Mouse (Mus musculus) midbrain, embryonic 15.5 days (tissue): ENCODE measurements at regions not wholly inside any gene's neighbourhood (a gene's known extent, or its start where the extent isn't known, plus 50 kb on each side); places are given as distances from the start of the nearest gene placed in this dataset.

Source experiments
- ATAC-seq: fragments of 200-750 bp; cut with Nextera tagmentation; replicated peaks from 2 replicates; pipeline ENCODE4 v1.8.0; 2017; ENCODE audit warnings: moderate TSS enrichment
- H3K27ac ChIP-seq: fragments of 300-500 bp; sonication (generic); 2 replicates; pipeline ENCODE4 v1.5.1; 2015; ENCODE audit warnings: mild to moderate bottlenecking, inconsistent platforms
- H3K27me3 ChIP-seq: fragments of 300-500 bp; sonication (generic); replicated peaks from 2 replicates; pipeline ENCODE4 v1.6.1; 2015; ENCODE audit warnings: inconsistent platforms
- H3K36me3 ChIP-seq: fragments of 300-500 bp; sonication (generic); replicated peaks from 2 replicates; pipeline ENCODE4 v1.6.1; 2015; ENCODE audit warnings: inconsistent platforms
- H3K4me1 ChIP-seq: fragments of 300-500 bp; sonication (generic); 2 replicates; pipeline ENCODE4 v1.6.1; 2015; ENCODE audit warnings: inconsistent platforms
- H3K4me2 ChIP-seq: fragments of 300-500 bp; sonication (generic); 2 replicates; pipeline ENCODE4 v1.6.1; 2015; ENCODE audit warnings: inconsistent platforms, mild to moderate bottlenecking, moderate library complexity
- H3K4me3 ChIP-seq: fragments of 300-500 bp; sonication (generic); 2 replicates; pipeline ENCODE4 v1.5.1; 2015; ENCODE audit warnings: mild to moderate bottlenecking, inconsistent platforms
- H3K9ac ChIP-seq: fragments of 300-500 bp; sonication (generic); 2 replicates; pipeline ENCODE4 v1.6.1; 2015; ENCODE audit warnings: mild to moderate bottlenecking, inconsistent platforms
- H3K9me3 ChIP-seq: fragments of 300-500 bp; sonication (generic); 2 replicates; pipeline ENCODE4 v1.6.1; 2016; ENCODE audit warnings: inconsistent platforms
- WGBS: fragments of 180-500 bp; shearing (Covaris S2); methylation state at CpG from one replicate; pipeline ENCODE4 v1.1.7; 2015; ENCODE audit warnings: mixed read lengths; 5-methylcytosine and 5-hydroxymethylcytosine counted together

DNA sequence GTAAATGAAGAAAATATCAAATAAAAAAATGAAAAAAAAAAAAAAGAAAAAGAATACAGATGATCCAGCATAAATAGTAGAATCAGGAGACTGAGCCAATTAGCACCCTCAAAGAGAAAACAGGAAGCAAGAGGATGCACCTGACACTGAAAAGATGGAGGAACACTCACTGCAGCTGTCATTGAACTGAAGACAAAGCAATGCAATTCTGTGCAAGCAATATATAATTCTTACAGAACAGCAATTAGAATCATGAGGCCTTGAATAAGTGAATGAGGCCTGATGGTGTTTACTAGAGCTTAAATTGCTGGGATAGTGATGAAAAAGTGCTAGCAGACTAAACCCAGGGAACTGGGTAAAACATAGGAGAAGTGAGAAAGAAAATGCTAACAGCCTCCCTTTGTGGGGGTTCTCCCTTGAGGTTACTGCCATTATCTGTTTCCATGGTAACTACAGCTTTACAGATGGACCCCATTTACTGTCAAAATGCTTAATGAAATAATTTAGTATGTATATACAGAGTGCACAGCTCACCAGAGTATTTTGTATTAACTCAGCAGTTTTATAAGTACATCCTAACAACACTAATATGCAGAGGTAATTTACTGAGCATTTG, 407.6 kb downstream of the Casp12 start:
- ATAC-seq, result peak; percentile 89
- Histone ChIP-seq H3K27me3 (no peaks in the 10 kb centered on the region), H3K4me2 (no peak overlapping the region), H3K27ac (peak overlapping the region; percentile 66), H3K4me1 (peaks cover 6% of the 10 kb centered on the region), H3K9ac (no peak overlapping the region), H3K4me3 (no peak overlapping the region), H3K36me3 (no peaks in the 10 kb centered on the region), H3K9me3 (no peaks in the 10 kb centered on the region)

GRCm38 (mm10) chr9:5753785-5754184, 408.6 kb downstream of the Casp12 start:
- no peaks in the 10 kb centered on the region for H3K9me3 ChIP-seq
- no peak overlapping the region for H3K27ac ChIP-seq
- H3K9ac ChIP-seq, result no peak overlapping the region
- no peak overlapping the region for H3K4me3 ChIP-seq
- ATAC-seq, result peak; percentile 72
- no peaks in the 10 kb centered on the region for H3K36me3 ChIP-seq
- WGBS, result 49% methylated on average over 3 of the region's 3 CpGs
- no peak overlapping the region for H3K4me2 ChIP-seq
- peaks cover 6% of the 10 kb centered on the region for H3K4me1 ChIP-seq
- no peaks in the 10 kb centered on the region for H3K27me3 ChIP-seq

GRCm38 (mm10) chr9:5761215-5761614, 407.2 kb upstream of the Pdgfd start:
- Histone ChIP-seq H3K4me1 (no peaks in the 10 kb centered on the region), H3K9me3 (no peaks in the 10 kb centered on the region), H3K36me3 (no peaks in the 10 kb centered on the region), H3K4me2 (no peak overlapping the region), H3K9ac (no peak overlapping the region), H3K27me3 (no peaks in the 10 kb centered on the region), H3K27ac (no peak overlapping the region), H3K4me3 (no peak overlapping the region)
- ATAC-seq, result no peak
- 92% methylated on average over 2 of the region's 2 CpGs for WGBS

DNA sequence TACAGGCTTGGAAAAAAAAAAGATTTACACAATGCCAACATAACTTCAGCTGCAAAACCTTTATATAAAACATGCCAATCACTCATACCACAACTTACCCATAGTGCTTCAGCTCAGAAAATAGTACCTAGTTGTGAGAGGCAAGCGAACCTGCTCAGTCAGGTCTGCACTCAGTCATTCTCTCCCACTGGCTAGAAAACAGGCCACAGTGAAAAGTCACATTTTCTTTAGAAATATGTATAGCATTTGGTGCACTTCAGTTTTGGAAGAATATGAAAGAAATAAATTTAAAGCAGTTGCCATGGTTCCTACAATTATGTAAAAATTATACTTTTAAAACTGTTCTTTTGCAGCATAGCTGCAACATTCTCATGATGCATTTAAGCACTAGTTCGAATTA, 398.5 kb upstream of the Pdgfd start:
- Histone ChIP-seq H3K9me3 (no peaks in the 10 kb centered on the region), H3K27me3 (no peaks in the 10 kb centered on the region), H3K9ac (no peak overlapping the region), H3K36me3 (no peaks in the 10 kb centered on the region), H3K27ac (no peak overlapping the region), H3K4me2 (no peak overlapping the region), H3K4me3 (no peak overlapping the region), H3K4me1 (no peaks in the 10 kb centered on the region)
- 90% methylated on average over 2 of the region's 2 CpGs for WGBS
- ATAC-seq, result no peak

DNA sequence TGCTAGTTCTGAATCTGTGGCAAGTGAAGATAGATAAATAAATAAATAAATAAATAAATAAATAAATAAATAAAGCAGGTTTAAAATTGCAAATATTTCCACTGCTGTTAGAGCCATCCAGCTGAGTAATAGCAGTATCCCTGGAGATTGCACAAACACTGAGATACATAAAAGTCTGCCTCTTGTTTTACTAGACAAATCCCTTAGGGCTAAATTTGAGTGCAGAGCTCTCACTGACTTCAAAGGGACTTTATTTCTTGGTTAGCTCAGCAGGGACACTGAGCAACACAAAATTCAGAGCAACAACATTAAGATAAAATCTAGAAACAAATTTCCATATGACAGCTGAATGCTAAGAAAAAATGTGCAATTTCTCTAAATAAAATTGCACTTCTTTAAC, 397.2 kb upstream of the Pdgfd start:
- Histone ChIP-seq H3K4me3 (no peak overlapping the region), H3K27me3 (no peaks in the 10 kb centered on the region), H3K9me3 (no peaks in the 10 kb centered on the region), H3K27ac (no peak overlapping the region), H3K4me2 (no peak overlapping the region), H3K9ac (no peak overlapping the region), H3K36me3 (no peaks in the 10 kb centered on the region), H3K4me1 (no peaks in the 10 kb centered on the region)
- ATAC-seq, result peak; percentile 52; the same call in 1 of the 2 replicates
